Mouse (Mus musculus) fat pad, adult 2 months (tissue): Measurements from ENCODE around the gene Lhfpl2.

Source experiments
- DNase-seq: peaks from one replicate; pipeline ENCODE4 v3.0.0-alpha.2; 2011; ENCODE audit warnings: low read depth, low spot score; ENCODE audit errors: extremely low read depth

Gene Lhfpl2

GRCm38 (mm10) chr13:94065276-94066050, 7.9 kb downstream of the Lhfpl2 start:
- no peak for DNase-seq

GRCm38 (mm10) chr13:94066626-94067275, 9.2 kb downstream of the Lhfpl2 start:
- no peak for DNase-seq

- DNase-seq: no peak
These were observed 10.7 kb downstream of the Lhfpl2 start for GRCm38 (mm10) chr13:94068308-94068707.

- DNase-seq: no peak
These were observed 12.1 kb downstream of the Lhfpl2 start for GRCm38 (mm10) chr13:94069421-94070307.

GRCm38 (mm10) chr13:94070308-94070619, 12.7 kb downstream of the Lhfpl2 start:
- no peak for DNase-seq

- DNase-seq: no peak
These were observed 13.3 kb downstream of the Lhfpl2 start for GRCm38 (mm10) chr13:94070927-94071326.

GRCm38 (mm10) chr13:94073046-94073715, 15.6 kb downstream of the Lhfpl2 start:
- DNase-seq: no peak

GRCm38 (mm10) chr13:94073716-94074115, 16.1 kb downstream of the Lhfpl2 start:
- no peak for DNase-seq

GRCm38 (mm10) chr13:94075181-94075580, 17.6 kb downstream of the Lhfpl2 start:
- no peak for DNase-seq

- DNase-seq: no peak
These were observed 19.8 kb downstream of the Lhfpl2 start for GRCm38 (mm10) chr13:94077136-94078018.

- no peak for DNase-seq
These were observed 25.6 kb downstream of the Lhfpl2 start for GRCm38 (mm10) chr13:94083196-94083595.

GRCm38 (mm10) chr13:94084220-94085126, 26.9 kb downstream of the Lhfpl2 start:
- DNase-seq: no peak

GRCm38 (mm10) chr13:94086090-94086808, 28.7 kb downstream of the Lhfpl2 start:
- DNase-seq: no peak

- DNase-seq: peak; percentile 50
These were observed 29.5 kb downstream of the Lhfpl2 start for GRCm38 (mm10) chr13:94087061-94087460.

GRCm38 (mm10) chr13:94088788-94089187, 31.2 kb downstream of the Lhfpl2 start:
- DNase-seq: no peak

GRCm38 (mm10) chr13:94089286-94089685, 31.7 kb downstream of the Lhfpl2 start:
- DNase-seq: no peak

- DNase-seq: no peak
These were observed 33.8 kb downstream of the Lhfpl2 start for GRCm38 (mm10) chr13:94091366-94091765.

GRCm38 (mm10) chr13:94094176-94094575, 36.6 kb downstream of the Lhfpl2 start:
- DNase-seq: no peak
